Mouse (Mus musculus) CD8-positive naive resting alpha-beta T cell, adult 2 months (primary cell): Measurements from ENCODE around the gene Atat1.
A peak's percentile ranks its signal among the peaks of the same experiment; 100 is the strongest.

Experiments
- DNase-seq, 2 experiments: peaks; one replicate each; pipeline ENCODE4 v3.0.0; 2022; ENCODE audit warnings: low read depth in 2 of 2, low spot score in 2 of 2

The Atat1 gene

DNA sequence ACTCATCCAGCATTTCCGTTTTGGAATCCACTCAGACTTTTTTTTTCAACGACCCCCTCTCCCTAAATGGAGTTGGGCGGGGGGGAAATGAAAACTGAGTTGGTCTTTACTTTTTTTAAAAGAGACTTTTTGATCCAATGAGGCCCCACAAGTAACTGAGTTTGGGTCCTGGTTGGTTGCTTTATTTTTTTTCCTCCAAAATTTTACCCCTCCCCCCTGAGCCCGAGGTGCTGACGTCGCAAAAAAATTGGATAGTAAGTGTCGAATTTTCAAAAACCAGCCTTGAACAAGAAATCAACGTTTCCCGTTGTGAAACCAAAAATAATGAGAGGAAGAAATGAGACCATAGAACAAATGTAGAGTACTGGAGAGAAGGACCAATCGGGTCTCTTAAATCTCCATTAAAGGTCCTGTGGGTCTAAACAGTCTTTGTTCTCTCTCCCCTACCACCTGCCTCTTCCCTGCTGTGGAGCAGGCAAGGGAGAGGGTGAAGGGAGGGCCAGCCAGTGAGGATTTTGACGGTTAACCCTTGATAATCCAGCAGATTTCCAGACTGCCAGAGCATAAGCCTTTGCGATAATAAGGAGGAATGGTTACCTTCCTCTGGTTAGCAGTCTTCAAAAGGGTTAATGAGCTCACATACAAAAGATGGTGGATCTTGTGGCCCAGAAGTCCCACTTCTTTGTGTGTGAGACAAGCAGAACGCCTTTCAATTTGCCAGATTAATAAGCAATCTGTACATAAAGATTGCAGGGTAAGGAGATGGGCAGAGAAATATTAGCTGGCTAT lies 7.8 kb upstream of the Atat1 start:
- peak; percentile 48 to 58 for DNase-seq

- DNase-seq: no peak
These were observed 7.2 kb upstream of the Atat1 start for GRCm38 (mm10) chr17:35917143-35917462.

- DNase-seq: peak; percentile 98 to 100
These were observed 6.6 kb upstream of the Atat1 start, which contains the start of the genes Mrps18b and Ppp1r10 for GRCm38 (mm10) chr17:35916297-35917142. Gene Mrps18b (minus strand): TSS chr17:35916389. Gene Ppp1r10 (plus strand): TSS chr17:35916434.

DNA sequence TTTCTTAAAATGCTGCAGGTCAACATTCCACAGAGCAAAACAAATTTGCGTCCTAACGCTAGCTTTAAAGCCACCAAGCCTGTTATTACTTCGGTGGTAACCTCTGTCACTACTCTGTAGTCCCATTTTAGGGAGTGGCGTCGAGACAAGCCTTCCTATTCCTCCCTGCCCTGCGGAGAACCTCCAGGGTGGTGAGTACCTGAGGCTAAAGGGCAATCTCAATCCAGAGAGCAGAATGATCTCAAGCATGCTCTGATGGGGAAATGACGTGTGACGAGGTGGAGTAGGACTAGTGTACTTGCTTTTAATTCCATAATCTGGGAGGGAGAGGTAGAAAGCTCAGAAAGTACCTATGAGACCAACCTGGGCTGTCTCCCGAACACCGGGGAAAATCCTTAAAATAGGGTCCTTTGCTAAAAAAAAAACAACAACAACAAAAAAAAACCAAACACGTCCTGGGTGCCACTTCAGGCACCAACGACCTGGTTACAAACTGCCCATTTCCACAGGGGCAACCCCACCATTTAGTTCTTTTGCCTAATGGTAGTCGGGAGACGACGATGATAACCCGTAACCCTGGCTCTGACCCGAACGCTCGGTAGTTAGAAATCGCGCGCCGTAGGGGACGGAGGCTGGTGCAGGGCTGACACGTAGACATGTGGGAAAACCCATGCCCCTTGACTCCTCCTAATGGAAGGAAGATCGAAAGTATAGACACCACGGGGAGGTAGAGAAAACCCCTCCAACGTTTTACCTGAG lies 5.8 kb upstream of the Atat1 start:
- DNase-seq: no peak

- no peak for DNase-seq
These were observed 5.1 kb upstream of the Atat1 start for GRCm38 (mm10) chr17:35914975-35915374.

- DNase-seq: no peak
These were observed 523 bp downstream of the Atat1 start for GRCm38 (mm10) chr17:35909186-35909918.

GRCm38 (mm10) chr17:35907609-35908008 lies 2.3 kb downstream of the Atat1 start:
- DNase-seq: peak in 1 of 2 experiments; percentile 16

DNA sequence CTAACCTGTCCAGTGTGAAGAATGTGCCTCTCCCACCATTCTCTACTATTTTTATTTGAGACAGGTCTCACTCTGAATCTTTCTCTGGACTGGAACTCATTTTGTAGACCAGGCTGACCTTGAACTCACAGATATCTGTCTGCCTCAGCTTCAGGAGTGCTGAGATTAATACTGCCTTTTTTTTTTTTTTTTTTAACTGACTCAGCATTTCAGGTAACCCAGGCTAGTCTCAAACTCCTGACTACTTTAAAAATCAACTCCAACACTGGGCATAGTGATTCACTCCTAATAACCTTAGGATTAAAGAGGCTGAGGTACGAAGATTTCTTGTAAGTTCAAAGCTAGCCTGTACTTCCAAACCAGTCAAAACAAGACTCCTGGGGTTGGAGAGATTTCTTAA lies 4.3 kb downstream of the Atat1 start:
- no peak for DNase-seq

DNA sequence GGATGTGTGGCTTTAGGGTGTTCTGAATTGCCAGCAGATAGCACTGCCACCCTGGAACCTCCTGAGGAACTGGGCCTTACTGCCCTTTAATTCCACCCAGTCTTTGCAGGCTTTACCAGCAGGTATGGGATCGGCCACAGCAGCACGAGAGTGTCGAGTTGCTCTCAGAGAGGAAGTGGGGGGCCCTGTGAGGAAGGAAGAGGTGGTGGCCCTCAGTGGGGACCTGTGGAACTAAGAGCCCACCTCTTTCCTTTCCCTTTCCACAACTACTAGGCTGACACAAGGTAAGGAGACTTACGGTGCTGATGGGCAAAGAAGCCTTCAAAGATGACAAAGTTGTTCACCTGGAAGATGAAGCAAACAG lies 5.9 kb downstream of the Atat1 start:
- DNase-seq: no peak

DNA sequence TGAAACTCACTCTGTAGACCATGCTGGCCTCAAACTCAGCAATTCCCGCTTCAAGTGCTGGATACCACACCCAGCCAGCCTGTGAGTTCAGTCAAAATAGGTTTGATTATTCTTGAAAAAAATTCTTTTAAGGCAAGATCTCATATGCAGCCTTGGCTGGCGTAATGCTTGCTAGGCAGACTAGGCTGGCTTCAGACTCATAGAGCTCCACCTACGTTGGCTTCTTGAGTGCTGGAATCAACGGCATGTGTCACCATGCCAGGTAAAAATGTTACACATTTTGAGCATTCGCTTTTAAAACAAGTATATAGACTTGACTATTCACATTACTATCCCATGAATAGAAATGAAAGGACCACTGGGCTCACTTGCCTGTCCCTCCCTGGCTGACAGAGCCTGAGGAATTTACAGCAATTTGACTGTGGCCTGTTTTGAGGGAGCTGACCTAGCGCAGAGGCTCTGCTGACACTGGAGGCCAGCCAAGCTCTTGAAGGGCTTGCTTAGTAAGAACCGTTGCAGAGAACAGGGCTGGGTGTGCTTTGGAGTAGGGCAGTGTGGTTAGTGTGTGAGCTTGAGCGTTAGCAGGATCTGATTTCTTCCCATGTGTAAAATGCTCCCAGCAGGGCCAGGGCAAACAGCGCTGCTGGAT lies 6.4 kb downstream of the Atat1 start:
- no peak for DNase-seq

DNA sequence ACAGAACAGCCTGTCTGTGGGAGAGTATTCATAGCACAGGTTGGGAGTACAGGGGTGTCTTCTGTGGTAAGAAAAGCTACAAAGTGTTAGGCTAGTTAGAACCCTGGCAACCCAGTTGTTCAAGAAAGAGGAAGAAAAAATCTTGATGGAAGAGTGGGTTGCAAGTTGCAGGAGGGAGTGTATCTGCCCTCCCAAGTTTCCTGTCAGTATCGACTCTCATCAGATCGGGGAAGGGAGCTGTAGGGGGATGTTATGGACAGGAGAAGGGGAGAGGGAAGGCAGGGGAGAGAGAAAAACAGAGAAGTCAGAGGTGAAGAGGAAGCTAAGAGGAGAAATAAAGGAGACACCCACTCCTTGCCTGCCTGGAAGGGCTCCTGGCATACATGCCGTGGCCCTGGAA lies 9.2 kb downstream of the Atat1 start:
- DNase-seq: no peak

- no peak for DNase-seq
These were observed 12.0 kb downstream of the Atat1 start for GRCm38 (mm10) chr17:35897644-35898573.

DNA sequence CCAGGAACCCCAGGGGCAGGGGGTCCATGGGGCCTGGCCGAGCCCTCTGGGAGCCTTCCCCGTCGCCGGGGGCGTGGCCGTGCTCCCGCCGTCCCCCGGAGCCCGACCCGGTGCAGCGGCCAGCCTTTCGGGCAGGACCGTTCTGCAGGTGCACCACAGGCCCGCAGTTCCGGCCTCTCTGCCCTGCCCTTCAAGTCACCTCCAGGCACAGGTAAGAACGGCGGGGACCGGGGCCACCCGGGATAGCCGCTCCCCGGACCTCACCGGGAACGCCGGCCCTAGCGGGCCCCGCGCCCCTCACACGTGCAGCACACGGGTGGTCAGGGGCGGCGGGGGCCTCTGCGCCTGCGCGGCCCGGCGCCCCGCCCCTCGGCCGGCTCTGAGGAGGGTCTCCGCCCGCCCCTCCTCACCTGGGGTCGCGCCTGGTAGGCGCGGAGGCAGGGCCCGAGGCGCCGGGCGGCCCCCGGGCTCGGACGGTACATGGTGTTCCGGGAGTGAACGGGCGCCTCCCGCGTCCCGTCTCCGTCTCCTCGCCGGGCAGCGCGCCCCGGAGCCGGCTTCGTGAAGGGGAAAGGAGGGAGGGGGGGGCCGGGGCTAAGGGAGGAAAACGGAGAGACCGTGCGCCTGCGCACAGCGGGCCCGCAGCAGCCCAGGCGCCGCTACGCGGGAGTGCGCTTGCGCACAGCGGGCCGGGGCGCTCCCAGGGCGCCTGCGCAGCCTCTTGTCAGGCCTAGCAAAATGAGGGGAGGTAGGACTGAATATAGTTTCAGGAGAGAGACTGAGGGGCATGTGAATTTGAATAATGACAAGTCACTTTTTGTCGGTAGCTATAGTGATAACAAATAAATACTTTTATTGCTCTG lies 12.9 kb downstream of the Atat1 start, which contains the start of gene 2310061I04Rik:
TSS of gene 2310061I04Rik (minus strand) at position 651 of the 863 bp plus-strand sequence.
- peak; percentile 87 for DNase-seq

GRCm38 (mm10) chr17:35887725-35888124 lies 22.1 kb downstream of the Atat1 start:
- no peak for DNase-seq

DNA sequence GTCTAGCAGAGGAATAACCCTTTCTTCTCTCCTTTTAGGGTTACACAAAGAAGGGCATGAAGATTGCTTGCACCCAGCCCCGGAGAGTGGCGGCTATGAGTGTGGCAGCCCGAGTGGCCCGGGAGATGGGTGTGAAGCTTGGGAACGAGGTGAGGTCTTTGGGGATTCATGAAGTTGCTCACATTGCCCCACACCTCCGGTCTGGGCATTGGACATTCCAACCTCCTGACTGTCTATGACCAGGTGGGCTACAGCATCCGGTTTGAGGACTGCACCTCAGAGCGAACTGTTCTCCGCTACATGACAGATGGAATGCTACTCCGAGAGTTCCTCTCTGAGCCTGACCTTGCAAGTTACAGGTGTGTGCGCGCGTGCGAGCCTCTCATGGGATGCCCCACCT lies 26.1 kb downstream of the Atat1 start:
- no peak for DNase-seq

GRCm38 (mm10) chr17:35882924-35883323 lies 27.0 kb downstream of the Atat1 start:
- DNase-seq: no peak

- peak; percentile 87 to 96 for DNase-seq
These were observed 30.4 kb downstream of the Atat1 start, which contains the start of gene Dhx16 for GRCm38 (mm10) chr17:35879245-35880057. Gene Dhx16 (plus strand): TSS chr17:35879819.
